Mouse (Mus musculus): ENCODE data around the gene Sardh.

The Sardh gene

DNA sequence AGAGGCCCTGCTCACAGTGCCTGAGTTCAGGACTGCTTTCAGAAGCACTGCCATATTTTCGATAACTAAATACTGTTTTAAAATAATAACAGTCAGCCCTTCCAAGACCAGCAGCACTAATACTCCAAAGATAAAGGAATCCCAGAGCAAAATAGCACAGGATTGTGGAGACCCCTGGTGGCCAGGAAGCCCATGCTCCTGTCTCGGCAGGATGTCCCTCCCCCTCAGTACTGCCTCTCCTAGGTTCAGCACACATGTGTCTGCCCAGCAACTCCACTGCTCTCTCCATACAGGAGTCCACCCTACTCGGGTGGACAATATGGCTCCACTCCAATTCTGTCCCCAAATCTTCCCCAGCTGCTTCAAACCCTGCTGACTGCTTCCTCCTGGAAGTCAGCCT is 12.4 kb downstream of the Sardh start:
- Histone ChIP-seq H3K36me3 (ENCODE audit: insufficient read depth, low read length) (no peaks in the 10 kb centered on the region), H3K9me3 (ENCODE audit: low read length) (no peaks in the 10 kb centered on the region), H3K4me3 (replicated peaks; ENCODE audit: low read length) (no peak overlapping the region), H3K4me1 (replicated peaks; ENCODE audit: low read depth, low read length) (peaks cover 8% of the 10 kb centered on the region; the same call in 1 of the 2 replicates), H3K27me3 (ENCODE audit: insufficient read depth, low read length) (peaks cover 3% of the 10 kb centered on the region; the same call in 1 of the 2 replicates)
- TF ChIP-seq NANOG (IDR thresholded peaks at IDR 0.05; ENCODE audit: borderline replicate concordance, low read length) (no peak), CTCF (conservative IDR thresholded peaks at IDR 0.05; ENCODE audit: low read length) (peak; percentile 41), POU5F1 (IDR thresholded peaks at IDR 0.05; ENCODE audit: borderline replicate concordance, low read length) (no peak)

DNA sequence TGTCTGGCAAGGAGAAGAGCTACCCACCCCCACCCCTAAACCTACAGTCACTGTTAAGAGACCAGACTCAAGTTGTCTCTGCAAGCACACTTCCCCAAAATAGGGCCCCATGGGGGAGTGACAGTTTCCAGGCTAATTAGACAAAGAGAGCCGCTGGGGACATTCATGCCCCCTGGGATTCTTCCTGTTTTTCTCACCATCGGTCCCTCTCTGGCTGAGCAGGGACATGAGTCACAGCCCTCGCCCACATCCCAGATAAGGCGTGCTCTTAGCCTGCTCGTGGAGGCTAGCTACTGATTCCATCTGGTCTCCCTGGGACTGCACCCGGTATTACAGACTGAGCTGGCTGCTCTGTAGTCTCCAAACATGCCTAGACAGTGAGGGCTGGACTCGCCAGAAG is 15.8 kb downstream of the Sardh start:
- Histone ChIP-seq H3K36me3 (ENCODE audit: insufficient read depth, low read length) (no peaks in the 10 kb centered on the region), H3K9me3 (ENCODE audit: low read length) (no peaks in the 10 kb centered on the region), H3K4me1 (replicated peaks; ENCODE audit: low read depth, low read length) (no peaks in the 10 kb centered on the region), H3K4me3 (replicated peaks; ENCODE audit: low read length) (no peak overlapping the region), H3K27me3 (ENCODE audit: insufficient read depth, low read length) (peaks cover 3% of the 10 kb centered on the region; the same call in 1 of the 2 replicates)
- TF ChIP-seq NANOG (IDR thresholded peaks at IDR 0.05; ENCODE audit: borderline replicate concordance, low read length) (no peak), POU5F1 (IDR thresholded peaks at IDR 0.05; ENCODE audit: borderline replicate concordance, low read length) (no peak), CTCF (conservative IDR thresholded peaks at IDR 0.05; ENCODE audit: low read length) (no peak)

DNA sequence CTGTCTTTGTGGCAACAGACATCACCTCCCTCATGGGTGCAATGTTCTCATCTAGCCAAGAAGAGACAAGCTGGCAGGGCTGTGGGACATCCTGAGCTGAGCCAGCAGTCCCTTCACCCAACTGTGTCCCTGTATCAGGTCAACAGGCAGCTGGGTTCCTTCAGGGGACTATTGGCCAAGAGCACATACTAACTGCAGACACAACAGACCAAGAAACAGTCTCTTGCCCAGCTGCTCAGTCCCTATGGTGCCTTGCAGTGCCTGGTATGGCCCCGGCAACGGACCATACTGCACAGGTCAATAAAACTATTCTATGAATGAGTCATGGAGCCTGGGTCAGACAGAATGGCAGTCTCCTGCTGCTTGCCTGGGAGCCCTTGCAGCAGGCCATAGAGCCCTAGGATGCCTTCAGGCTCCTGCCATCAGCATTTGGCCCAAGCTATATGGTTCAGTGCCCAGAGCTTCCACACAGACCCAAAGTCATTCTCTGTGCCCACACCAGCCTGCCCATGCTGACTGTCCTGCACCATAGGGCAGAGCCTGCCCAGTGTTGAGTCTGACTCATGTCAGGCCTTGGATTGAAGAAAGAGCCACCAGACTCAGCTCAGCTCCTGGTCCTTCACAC is 18.5 kb downstream of the Sardh start:
- no peak for TF ChIP-seq POU5F1 (IDR thresholded peaks at IDR 0.05; ENCODE audit: borderline replicate concordance, low read length)
- no peak for TF ChIP-seq NANOG (IDR thresholded peaks at IDR 0.05; ENCODE audit: borderline replicate concordance, low read length)
- no peak for TF ChIP-seq CTCF (conservative IDR thresholded peaks at IDR 0.05; ENCODE audit: low read length)
- H3K27me3 ChIP-seq (ENCODE audit: insufficient read depth, low read length) = no peaks in the 10 kb centered on the region
- no peaks in the 10 kb centered on the region for H3K4me1 ChIP-seq (replicated peaks; ENCODE audit: low read depth, low read length)
- no peaks in the 10 kb centered on the region for H3K36me3 ChIP-seq (ENCODE audit: insufficient read depth, low read length)
- no peak overlapping the region for H3K4me3 ChIP-seq (replicated peaks; ENCODE audit: low read length)
- H3K9me3 ChIP-seq (ENCODE audit: low read length) = peaks cover 17% of the 10 kb centered on the region

DNA sequence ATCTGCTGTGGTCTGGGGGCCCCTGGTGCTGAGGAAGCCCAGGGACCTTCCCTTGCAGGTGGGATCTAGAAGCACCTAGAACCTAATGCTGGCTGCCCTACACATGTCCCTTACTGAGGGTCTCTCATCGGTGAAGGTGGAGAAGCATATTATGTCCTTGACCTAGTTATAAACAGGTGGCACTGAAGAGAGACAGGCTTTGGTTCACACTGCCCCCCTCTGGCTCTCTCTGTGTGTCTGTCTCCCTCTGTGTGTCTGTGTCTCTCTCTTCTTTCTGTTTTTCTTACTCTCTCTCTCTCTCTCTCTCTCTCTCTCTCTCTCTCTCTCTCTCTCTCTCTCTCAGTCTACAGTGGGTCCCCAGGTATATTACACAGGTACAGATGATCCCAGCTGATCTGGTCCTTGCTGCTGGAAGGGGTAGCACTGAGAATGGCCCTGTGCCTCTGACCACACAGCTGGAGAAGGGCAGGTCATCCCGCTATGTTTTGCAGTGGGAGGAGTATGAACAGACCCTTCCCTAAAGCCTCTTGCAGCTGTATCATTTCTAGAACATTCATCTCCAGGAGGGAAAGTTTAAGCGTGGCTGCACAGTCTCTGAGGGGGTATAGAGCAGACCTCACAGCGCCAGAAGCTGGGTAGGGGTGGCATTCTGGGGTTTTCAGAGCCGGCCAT is 19.2 kb downstream of the Sardh start:
- Histone ChIP-seq H3K4me1 (replicated peaks; ENCODE audit: low read depth, low read length) (no peaks in the 10 kb centered on the region), H3K4me3 (replicated peaks; ENCODE audit: low read length) (no peak overlapping the region), H3K27me3 (ENCODE audit: insufficient read depth, low read length) (no peaks in the 10 kb centered on the region), H3K9me3 (ENCODE audit: low read length) (peaks cover 23% of the 10 kb centered on the region), H3K36me3 (ENCODE audit: insufficient read depth, low read length) (no peaks in the 10 kb centered on the region)
- TF ChIP-seq POU5F1 (IDR thresholded peaks at IDR 0.05; ENCODE audit: borderline replicate concordance, low read length) (no peak), NANOG (IDR thresholded peaks at IDR 0.05; ENCODE audit: borderline replicate concordance, low read length) (no peak), CTCF (conservative IDR thresholded peaks at IDR 0.05; ENCODE audit: low read length) (no peak)

DNA sequence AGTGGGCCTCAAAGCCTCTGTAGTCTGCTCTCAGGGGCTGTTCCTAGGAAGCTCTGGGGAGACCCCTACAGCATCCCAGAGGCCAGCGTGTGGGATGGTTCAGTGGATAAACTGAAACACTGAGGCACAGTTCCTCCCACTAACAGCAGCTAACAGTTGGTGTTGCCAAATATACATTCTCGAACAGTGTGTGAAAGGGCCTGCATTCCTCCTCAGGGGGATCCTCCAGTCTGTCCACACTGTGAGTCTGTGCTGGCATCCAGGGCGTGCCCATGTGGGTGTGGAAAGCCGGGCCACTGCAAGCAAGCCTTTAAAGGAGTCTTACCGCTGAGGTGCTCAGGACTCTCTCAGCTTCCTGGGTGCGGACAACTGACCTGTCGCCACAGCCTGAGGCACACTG is 21.6 kb downstream of the Sardh start:
- TF ChIP-seq NANOG (IDR thresholded peaks at IDR 0.05; ENCODE audit: borderline replicate concordance, low read length) (no peak), POU5F1 (IDR thresholded peaks at IDR 0.05; ENCODE audit: borderline replicate concordance, low read length) (no peak), CTCF (conservative IDR thresholded peaks at IDR 0.05; ENCODE audit: low read length) (no peak)
- H3K27me3 ChIP-seq (ENCODE audit: insufficient read depth, low read length) = no peaks in the 10 kb centered on the region
- H3K9me3 ChIP-seq (ENCODE audit: low read length) = peaks cover 25% of the 10 kb centered on the region
- no peaks in the 10 kb centered on the region for H3K4me1 ChIP-seq (replicated peaks; ENCODE audit: low read depth, low read length)
- H3K4me3 ChIP-seq (replicated peaks; ENCODE audit: low read length) = no peak overlapping the region
- no peaks in the 10 kb centered on the region for H3K36me3 ChIP-seq (ENCODE audit: insufficient read depth, low read length)

DNA sequence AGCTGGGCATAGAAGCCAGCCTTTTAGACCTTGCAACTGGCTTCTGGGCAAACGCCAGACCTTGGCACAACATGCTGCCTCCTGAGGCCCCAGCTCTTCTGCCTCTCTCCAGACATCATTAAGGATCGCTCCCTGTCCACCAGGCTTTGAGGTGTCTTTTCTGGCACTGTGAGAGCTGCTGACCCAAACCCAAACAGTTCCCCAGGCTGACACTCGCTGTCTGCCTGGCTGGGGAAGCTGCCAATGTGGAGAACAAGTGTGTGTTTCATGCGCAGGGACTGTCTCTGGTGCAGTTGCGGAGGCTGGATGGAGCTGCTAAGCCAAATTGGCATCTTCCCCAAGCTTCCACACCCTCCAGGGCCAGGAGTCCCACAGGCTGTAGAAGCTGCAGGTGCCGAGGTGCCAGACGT is 25.1 kb downstream of the Sardh start:
- no peaks in the 10 kb centered on the region for H3K36me3 ChIP-seq (ENCODE audit: insufficient read depth, low read length)
- H3K4me3 ChIP-seq (replicated peaks; ENCODE audit: low read length) = no peak overlapping the region
- H3K9me3 ChIP-seq (ENCODE audit: low read length) = peaks cover 27% of the 10 kb centered on the region
- TF ChIP-seq NANOG (IDR thresholded peaks at IDR 0.05; ENCODE audit: borderline replicate concordance, low read length) (no peak), POU5F1 (IDR thresholded peaks at IDR 0.05; ENCODE audit: borderline replicate concordance, low read length) (no peak), CTCF (conservative IDR thresholded peaks at IDR 0.05; ENCODE audit: low read length) (no peak)
- no peaks in the 10 kb centered on the region for H3K27me3 ChIP-seq (ENCODE audit: insufficient read depth, low read length)
- no peaks in the 10 kb centered on the region for H3K4me1 ChIP-seq (replicated peaks; ENCODE audit: low read depth, low read length)

DNA sequence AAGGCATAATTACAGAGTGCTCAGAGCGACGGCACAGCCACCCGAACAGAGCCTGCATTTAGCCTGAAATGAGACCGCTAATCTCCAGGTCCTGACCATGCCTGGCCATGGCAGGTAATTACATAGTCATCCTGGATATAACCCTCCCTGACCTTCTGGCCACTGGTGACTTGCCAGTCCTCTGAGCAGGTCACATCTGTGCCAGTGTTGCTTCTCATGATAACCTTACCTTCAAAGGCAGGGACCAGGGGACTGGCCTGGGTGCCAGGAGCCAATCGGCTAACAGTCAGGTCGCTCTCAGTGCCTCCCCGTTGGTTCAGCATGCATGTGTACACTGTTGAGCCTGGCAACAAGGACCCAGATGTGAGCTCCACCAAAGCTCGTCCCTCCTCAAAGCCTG is 29.6 kb downstream of the Sardh start:
- TF ChIP-seq POU5F1 (IDR thresholded peaks at IDR 0.05; ENCODE audit: borderline replicate concordance, low read length) (no peak), CTCF (conservative IDR thresholded peaks at IDR 0.05; ENCODE audit: low read length) (no peak), NANOG (IDR thresholded peaks at IDR 0.05; ENCODE audit: borderline replicate concordance, low read length) (no peak)
- no peaks in the 10 kb centered on the region for H3K27me3 ChIP-seq (ENCODE audit: insufficient read depth, low read length)
- 0 out of 2 replicates have a peak, but pooled peaks cover 3% of the 10 kb centered on the region for H3K9me3 ChIP-seq (ENCODE audit: low read length)
- no peak overlapping the region for H3K4me3 ChIP-seq (replicated peaks; ENCODE audit: low read length)
- no peaks in the 10 kb centered on the region for H3K36me3 ChIP-seq (ENCODE audit: insufficient read depth, low read length)
- no peaks in the 10 kb centered on the region for H3K4me1 ChIP-seq (replicated peaks; ENCODE audit: low read depth, low read length)

DNA sequence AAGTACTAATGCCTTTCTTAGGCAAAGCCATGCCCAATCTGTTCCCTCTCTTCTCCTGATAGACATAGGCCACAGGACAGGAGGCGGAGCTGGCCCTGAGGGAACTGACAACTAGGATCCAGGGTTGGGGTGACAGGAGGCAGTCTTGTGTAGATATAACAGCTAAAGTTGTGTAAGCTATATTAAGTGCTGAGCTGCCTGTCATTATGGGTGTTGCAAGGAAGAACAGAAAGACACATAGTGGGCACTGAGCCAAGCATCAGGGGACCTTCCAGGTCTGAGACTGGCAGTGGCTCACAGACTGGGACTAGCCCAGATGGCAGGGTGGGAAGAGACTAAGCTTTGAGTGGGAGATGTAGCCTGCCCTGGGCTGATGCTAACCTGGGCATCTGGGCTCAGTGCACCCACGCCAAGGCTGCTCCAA is 30.0 kb downstream of the Sardh start:
- no peak overlapping the region for H3K4me3 ChIP-seq (replicated peaks; ENCODE audit: low read length)

More for the DNA sequence above, 30.0 kb downstream of the Sardh start:
- Histone ChIP-seq H3K27me3 (ENCODE audit: insufficient read depth, low read length) (no peaks in the 10 kb centered on the region), H3K4me1 (replicated peaks; ENCODE audit: low read depth, low read length) (no peaks in the 10 kb centered on the region), H3K36me3 (ENCODE audit: insufficient read depth, low read length) (no peaks in the 10 kb centered on the region), H3K9me3 (ENCODE audit: low read length) (0 out of 2 replicates have a peak, but pooled peaks cover 3% of the 10 kb centered on the region)
- no peak for TF ChIP-seq NANOG (IDR thresholded peaks at IDR 0.05; ENCODE audit: borderline replicate concordance, low read length)
- TF ChIP-seq CTCF (conservative IDR thresholded peaks at IDR 0.05; ENCODE audit: low read length) = no peak
- no peak for TF ChIP-seq POU5F1 (IDR thresholded peaks at IDR 0.05; ENCODE audit: borderline replicate concordance, low read length)

Data from E14TG2a.4 (cell line).